Mouse (Mus musculus) lung, postnatal 0 days (tissue): ENCODE data around the gene Gm20388. TPM values are rescaled to one million over a fixed set of nuclear protein-coding genes. Genes with fewer than 3 reads are reported as not detected.

Experiments used
- ATAC-seq: fragments of 200-750 bp; cut with Nextera tagmentation; 2 replicates; pipeline ENCODE4 v1.8.0; 2017; ENCODE audit warnings: moderate library complexity
- DNase-seq: peaks from one replicate; pipeline ENCODE4 v3.0.0-alpha.2; 2016; ENCODE audit warnings: low spot score
- H3K27ac ChIP-seq: fragments of 300-500 bp; sonication (generic); 2 replicates; pipeline ENCODE4 v1.5.1; 2014; ENCODE audit warnings: antibody characterized with exemption, mild to moderate bottlenecking, low read length, mixed read lengths
- H3K27me3 ChIP-seq: fragments of 300-500 bp; sonication (generic); replicated peaks from 2 replicates; pipeline ENCODE4 v1.6.1; 2014; ENCODE audit warnings: low read length, mixed read lengths; ENCODE audit not compliant: insufficient read depth
- H3K36me3 ChIP-seq: fragments of 300-500 bp; sonication (generic); 2 replicates; pipeline ENCODE4 v1.6.1; 2014; ENCODE audit warnings: low read length, mixed read lengths; ENCODE audit not compliant: insufficient read depth
- H3K4me1 ChIP-seq: fragments of 300-500 bp; sonication (generic); 2 replicates; pipeline ENCODE4 v1.6.1; 2014; ENCODE audit warnings: antibody characterized with exemption, low read depth, low read length, mixed read lengths; ENCODE audit not compliant: insufficient read depth
- H3K4me2 ChIP-seq: fragments of 300-500 bp; sonication (generic); replicated peaks from 2 replicates; pipeline ENCODE4 v1.6.1; 2014; ENCODE audit warnings: low read depth, mild to moderate bottlenecking, low read length, moderate library complexity, mixed read lengths
- H3K4me3 ChIP-seq: fragments of 300-500 bp; sonication (generic); 2 replicates; pipeline ENCODE4 v1.5.1; 2014; ENCODE audit warnings: low read depth, low read length
- H3K9ac ChIP-seq: fragments of 300-500 bp; sonication (generic); replicated peaks from 2 replicates; pipeline ENCODE4 v1.6.1; 2014; ENCODE audit warnings: low read depth, mild to moderate bottlenecking
- H3K9me3 ChIP-seq: fragments of 300-500 bp; sonication (generic); 2 replicates; pipeline ENCODE4 v1.6.1; 2016; ENCODE audit warnings: low read length, mixed read lengths
- CTCF ChIP-seq: IDR thresholded peaks from 2 replicates; pipeline ENCODE4 v1.5.1; 2016; ENCODE audit warnings: antibody characterized with exemption, mild to moderate bottlenecking
- EP300 ChIP-seq: IDR thresholded peaks from 2 replicates; pipeline ENCODE4 v1.6.1; 2016; ENCODE audit warnings: antibody characterized with exemption, mild to moderate bottlenecking, control low read depth
- WGBS: fragments of 180-500 bp; shearing (Covaris S2); extraction: QIAGEN DNeasy Blood & Tissue Kit; methylation state at CpG from one replicate; pipeline ENCODE4 v1.1.7; 2014; 5-methylcytosine and 5-hydroxymethylcytosine counted together
- polyA plus RNA-seq: library from polyadenylated mRNA; unstranded; fragments of >200 nt; fragmentation: Nextera tagmentation; extraction: Ambion mirVana; gene quantifications from 2 replicates; pipeline ENCODE4 v1.2.1, GENCODE M21; 2015

Gene Gm20388
- polyA plus RNA-seq, 1 experiment from 2014 or later, result not detected

DNA sequence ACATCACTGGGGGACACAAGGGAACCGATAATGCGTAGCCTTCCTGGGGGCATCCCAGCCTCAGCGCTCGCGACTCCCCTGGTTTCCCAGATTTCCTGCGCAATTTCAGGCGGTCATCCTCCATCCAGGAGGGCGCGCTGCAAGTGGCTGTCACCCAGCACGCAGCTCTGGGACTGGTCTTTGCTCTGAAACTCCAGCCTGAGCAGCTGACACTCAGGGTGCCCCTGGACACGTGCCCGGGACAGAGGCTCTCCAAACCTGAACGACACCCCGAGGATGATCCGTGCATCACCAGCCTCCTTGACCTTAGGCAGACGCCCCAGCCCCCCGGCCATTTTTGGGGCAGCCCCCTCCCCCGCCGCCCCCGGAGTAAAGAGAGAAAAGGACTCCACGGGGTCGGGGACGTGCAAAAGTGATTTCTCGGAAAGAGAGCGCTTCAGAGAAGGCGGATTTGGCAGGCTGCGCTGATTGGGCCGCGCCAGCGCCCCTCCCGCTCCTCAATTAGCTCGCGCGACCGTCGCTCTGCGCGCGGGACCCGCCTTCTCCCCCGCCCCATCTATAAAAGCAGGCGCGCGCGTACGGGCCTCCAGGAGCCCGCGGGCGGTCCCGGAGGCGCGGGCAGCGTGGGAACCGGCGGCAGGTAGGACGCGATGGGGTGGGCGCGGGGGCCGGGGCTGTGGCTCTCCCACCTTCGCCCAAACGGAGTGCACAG lies 825.3 kb downstream of the Gm20388 start, which contains the start of gene Irf8:
Gene Irf8 (plus strand): TSS at position 589 of the 712 bp plus-strand sequence.
- under 1% methylated on average over 41 of the region's 62 CpGs for WGBS
- H3K36me3 ChIP-seq, result no peaks in the 10 kb centered on the region
- no peaks in the 10 kb centered on the region for H3K9me3 ChIP-seq
- H3K4me2 ChIP-seq, result peak within 1 kb of the TSS; percentile 69
- peak; percentile 96 for ATAC-seq
- TF ChIP-seq EP300 (no peak), CTCF (peak; percentile 58)
- H3K4me1 ChIP-seq, result peaks cover 8% of the 10 kb centered on the region; the same call in 1 of the 2 replicates
- H3K27ac ChIP-seq, result no peak within 1 kb of the TSS
- peaks cover 11% of the 10 kb centered on the region; the same call in 1 of the 2 replicates for H3K27me3 ChIP-seq
- H3K4me3 ChIP-seq, result peak within 1 kb of the TSS; percentile 38
- 0 out of 2 replicates have a peak within 1 kb of the TSS, but pooled peaks have one; percentile 1 for H3K9ac ChIP-seq
- peak; percentile 93 for DNase-seq

DNA sequence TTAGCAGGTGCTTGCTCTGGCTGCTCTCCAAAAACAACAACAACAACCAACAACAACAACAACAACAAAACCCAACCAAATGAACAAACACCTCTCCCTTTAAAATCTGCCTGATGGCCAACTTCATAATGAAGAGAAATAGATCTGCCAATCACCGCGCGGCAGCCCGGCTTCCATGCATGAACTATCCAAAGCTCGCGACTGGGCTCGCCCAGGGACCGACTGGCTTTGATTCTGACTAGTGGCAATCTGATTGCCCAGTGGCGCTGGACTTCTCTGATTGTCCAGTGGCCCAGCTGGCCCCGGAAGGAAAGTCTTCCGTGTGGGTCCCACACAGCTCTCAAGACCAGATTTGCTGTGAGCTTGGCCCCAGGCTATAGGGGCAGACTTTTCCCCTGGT lies 825.8 kb downstream of the Gm20388 start:
- peak; percentile 65 for DNase-seq
- H3K27me3 ChIP-seq, result peaks cover 11% of the 10 kb centered on the region; the same call in 1 of the 2 replicates

DNA sequence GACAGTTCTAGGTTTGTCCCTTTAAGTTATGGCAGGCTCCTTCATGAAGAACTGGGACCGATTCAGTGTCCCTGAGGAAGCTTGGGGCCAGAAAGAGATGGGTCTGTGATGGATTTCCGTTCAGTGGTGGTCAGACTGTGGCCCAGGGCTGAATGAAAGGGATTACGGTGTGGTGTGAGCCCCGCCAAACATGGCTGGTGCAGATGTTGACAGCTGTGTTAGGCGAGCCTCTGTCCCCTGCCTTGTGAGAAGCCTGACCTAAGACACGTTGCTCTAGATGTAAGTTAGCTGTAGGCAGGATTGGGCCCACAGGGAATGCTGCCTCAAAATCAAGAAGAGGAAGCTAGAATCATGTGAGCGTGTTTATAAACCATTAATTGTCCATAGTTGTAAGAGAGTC lies 826.5 kb downstream of the Gm20388 start:
- Histone ChIP-seq H3K4me1 (peaks cover 9% of the 10 kb centered on the region; the same call in 1 of the 2 replicates), H3K9me3 (no peaks in the 10 kb centered on the region), H3K4me2 (peak overlapping the region; percentile 69), H3K4me3 (peak overlapping the region; percentile 38), H3K27ac (no peak overlapping the region), H3K9ac (peak overlapping the region; percentile 1; the same call in 1 of the 2 replicates), H3K27me3 (peaks cover 11% of the 10 kb centered on the region; the same call in 1 of the 2 replicates), H3K36me3 (no peaks in the 10 kb centered on the region)
- WGBS, result 65% methylated on average over 7 of the region's 7 CpGs
- DNase-seq (peak; percentile 19), ATAC-seq (no peak)
- no peak for TF ChIP-seq CTCF
- TF ChIP-seq EP300, result no peak

More for the DNA sequence above, 825.8 kb downstream of the Gm20388 start:
- Histone ChIP-seq H3K9me3 (no peaks in the 10 kb centered on the region), H3K9ac (0 out of 2 replicates have a peak overlapping the region, but pooled peaks have one; percentile 1), H3K4me2 (peak overlapping the region; percentile 69), H3K27ac (no peak overlapping the region), H3K36me3 (no peaks in the 10 kb centered on the region), H3K4me1 (peaks cover 8% of the 10 kb centered on the region; the same call in 1 of the 2 replicates), H3K4me3 (peak overlapping the region; percentile 38)
- TF ChIP-seq EP300 (no peak), CTCF (no peak)
- 4% methylated on average over 11 of the region's 11 CpGs for WGBS
- ATAC-seq, result peak; percentile 55

DNA sequence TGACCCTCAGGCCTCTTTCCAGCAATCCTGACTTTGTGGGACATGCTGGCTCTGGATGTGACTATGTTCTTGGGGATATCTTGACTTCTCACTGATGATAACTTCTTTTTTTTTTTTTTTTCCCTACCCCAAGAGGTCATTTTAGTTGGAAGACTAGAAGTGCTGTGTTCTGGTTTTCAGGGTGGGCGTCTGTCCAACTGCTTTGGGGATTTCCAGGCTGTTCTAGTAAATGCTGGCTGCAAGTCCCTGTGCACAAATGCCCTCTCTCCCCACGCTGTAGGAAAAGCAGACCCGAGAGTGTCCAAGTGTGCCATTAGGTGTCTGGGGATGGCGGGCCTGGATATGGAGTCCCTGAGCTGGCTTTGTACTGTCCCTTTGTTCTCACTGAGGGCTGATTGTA lies 828.1 kb downstream of the Gm20388 start:
- WGBS, result 69% methylated on average over 4 of the region's 4 CpGs
- no peak overlapping the region for H3K4me3 ChIP-seq

DNA sequence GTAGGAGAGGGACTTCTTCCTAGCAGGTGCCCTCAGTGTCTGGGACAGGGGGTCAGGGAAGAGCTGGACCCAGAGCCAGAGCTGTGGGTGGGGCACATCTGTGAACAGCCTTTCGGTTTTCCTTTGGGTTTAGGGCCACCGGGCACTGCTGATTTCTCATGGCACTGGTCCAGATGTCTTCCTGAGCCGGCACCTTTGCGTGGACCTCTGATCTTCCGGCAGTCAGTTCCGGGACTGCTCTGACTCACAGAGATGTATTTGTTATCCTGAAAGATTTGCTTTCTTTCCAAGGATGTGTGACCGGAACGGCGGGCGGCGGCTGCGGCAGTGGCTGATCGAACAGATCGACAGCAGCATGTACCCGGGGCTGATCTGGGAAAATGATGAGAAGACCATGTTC lies 828.9 kb downstream of the Gm20388 start:
- H3K4me2 ChIP-seq, result peak overlapping the region; percentile 25; the same call in 1 of the 2 replicates
- 57% methylated on average over 15 of the region's 15 CpGs for WGBS

More for the DNA sequence above, 828.1 kb downstream of the Gm20388 start:
- peak overlapping the region; percentile 69; the same call in 1 of the 2 replicates for H3K4me2 ChIP-seq
- H3K9ac ChIP-seq, result no peak overlapping the region
- TF ChIP-seq CTCF (no peak), EP300 (no peak)
- no peak overlapping the region for H3K27ac ChIP-seq
- H3K4me1 ChIP-seq, result peaks cover 22% of the 10 kb centered on the region
- H3K27me3 ChIP-seq, result peaks cover 11% of the 10 kb centered on the region; the same call in 1 of the 2 replicates
- no peaks in the 10 kb centered on the region for H3K9me3 ChIP-seq
- ATAC-seq (no peak), DNase-seq (no peak)
- no peaks in the 10 kb centered on the region for H3K36me3 ChIP-seq

DNA sequence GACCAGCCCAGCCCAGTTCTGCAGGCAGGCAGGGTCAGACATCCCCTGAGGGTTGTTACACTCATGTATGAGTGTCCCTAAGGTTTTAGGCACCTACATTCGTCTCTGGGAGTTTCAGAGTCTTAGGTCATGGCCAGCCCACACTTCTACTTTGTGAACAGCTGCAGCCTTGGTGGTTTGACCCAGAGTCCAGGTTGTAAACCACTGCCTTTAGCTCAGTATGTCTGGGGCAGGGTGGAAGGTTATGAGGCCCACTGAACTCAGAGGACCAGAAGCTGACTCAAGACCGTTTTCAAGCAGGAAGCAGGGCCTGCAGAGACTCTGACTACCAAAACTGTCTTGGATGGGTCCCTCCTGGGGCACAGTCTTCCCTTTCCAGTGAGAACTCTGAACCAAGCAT lies 829.9 kb downstream of the Gm20388 start:
- H3K4me3 ChIP-seq, result no peak overlapping the region
- no peak for DNase-seq
- H3K4me1 ChIP-seq, result peaks cover 29% of the 10 kb centered on the region
- ATAC-seq, result no peak
- H3K27me3 ChIP-seq, result no peaks in the 10 kb centered on the region
- H3K9ac ChIP-seq, result no peak overlapping the region
- peak overlapping the region; percentile 47; the same call in 1 of the 2 replicates for H3K27ac ChIP-seq
- no peak overlapping the region for H3K4me2 ChIP-seq
- TF ChIP-seq CTCF (no peak), EP300 (no peak)
- 0 out of 2 replicates have a peak, but pooled peaks cover 4% of the 10 kb centered on the region for H3K36me3 ChIP-seq
- no peaks in the 10 kb centered on the region for H3K9me3 ChIP-seq
- 57% methylated on average over 2 of the region's 2 CpGs for WGBS

More for the DNA sequence above, 828.9 kb downstream of the Gm20388 start:
- Histone ChIP-seq H3K4me1 (peaks cover 30% of the 10 kb centered on the region), H3K27ac (no peak overlapping the region), H3K9me3 (no peaks in the 10 kb centered on the region), H3K9ac (no peak overlapping the region), H3K27me3 (peaks cover 7% of the 10 kb centered on the region; the same call in 1 of the 2 replicates), H3K36me3 (0 out of 2 replicates have a peak, but pooled peaks cover 4% of the 10 kb centered on the region), H3K4me3 (no peak overlapping the region)
- ATAC-seq (no peak), DNase-seq (peak; percentile 45)
- no peak for TF ChIP-seq EP300
- no peak for TF ChIP-seq CTCF
